Mouse (Mus musculus) liver, adult 2 months (tissue): ENCODE results near the gene Mettl14.

Experiments
- CTCF ChIP-seq: fragments of 200-500 bp; IDR thresholded peaks from 2 replicates; pipeline ENCODE4 v1.5.1; 2011; ENCODE audit warnings: low read depth, low read length, control low read depth
- POLR2A ChIP-seq: fragments of 200-500 bp; IDR thresholded peaks from 2 replicates; pipeline ENCODE4 v1.6.1; 2011; ENCODE audit warnings: low read length, control low read depth; ENCODE audit not compliant: insufficient read depth; ENCODE audit errors: extremely low read depth

DNA sequence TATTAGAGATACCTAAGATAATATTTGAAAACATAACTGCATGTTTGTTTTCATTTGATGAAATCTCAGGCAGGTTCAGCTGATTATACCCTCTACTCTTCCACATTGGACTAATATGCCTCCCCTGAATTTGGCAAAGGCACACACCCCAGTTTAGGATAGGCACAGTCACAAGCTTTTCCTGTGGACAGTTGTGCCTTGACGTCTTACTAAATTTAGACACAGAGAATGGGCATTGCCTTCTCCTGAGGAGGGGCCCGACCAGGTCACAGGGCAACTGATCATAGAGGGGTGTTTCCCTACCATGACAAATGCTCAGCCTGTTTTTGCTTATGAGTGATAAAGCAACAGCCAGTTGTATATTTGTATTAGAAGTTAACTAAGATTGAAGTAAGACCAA lies 34.4 kb downstream of the Mettl14 start:
- no peak for TF ChIP-seq POLR2A
- TF ChIP-seq CTCF: no peak
